Mouse (Mus musculus): ENCODE measurements around the gene Lgals8.
"Not testable (repeated sequence)": the region's sequence is repeated elsewhere in the genome, so short reads cannot be mapped to it uniquely, and the experiment has no call there.

Gene Lgals8

GRCm38 (mm10) chr13:12464844-12465243 is at the start of gene Lgals8:
Lgals8 (minus strand) TSS chr13:12464944.
- no peak for DNase-seq (ENCODE audit: low spot score in 2 of 2)

DNA sequence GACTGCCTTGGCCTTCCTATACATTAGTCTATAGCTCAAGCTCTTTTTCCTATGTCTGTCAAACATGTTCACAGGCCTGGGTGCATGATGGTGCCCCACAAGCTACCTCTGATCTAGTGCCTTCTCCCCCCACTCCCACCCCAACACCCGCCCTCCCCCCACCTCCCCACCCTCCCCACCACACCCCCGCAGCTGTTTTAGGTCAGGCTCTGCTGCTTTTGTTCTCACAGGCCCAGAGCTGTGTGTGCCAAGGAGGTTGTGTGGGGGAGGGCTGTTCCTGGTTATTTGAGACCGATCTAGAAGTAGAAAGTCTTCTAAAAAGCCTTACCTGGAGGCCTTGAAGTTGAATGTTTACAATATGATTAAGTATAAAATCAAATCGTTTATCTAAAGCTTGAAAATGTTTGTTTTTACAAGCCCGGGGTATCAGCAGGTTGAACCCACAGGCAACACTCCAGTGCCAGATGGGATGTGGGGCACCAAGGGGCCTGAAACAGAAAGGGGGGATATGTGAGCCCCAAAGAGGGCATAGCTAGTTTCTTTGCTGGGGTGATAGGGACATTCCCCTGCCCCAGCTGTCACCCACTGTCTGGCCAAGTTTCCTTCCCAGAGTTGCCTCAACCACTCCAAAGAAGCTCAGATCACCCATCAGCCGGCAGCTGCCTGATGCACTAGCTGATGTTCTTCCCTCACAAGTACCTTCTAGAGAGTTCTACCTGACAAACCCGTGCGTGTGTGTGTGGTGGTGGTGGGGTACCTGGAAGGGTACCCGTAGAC is 46.6 kb upstream of the Lgals8 start:
- DNase-seq (ENCODE audit: low spot score in 2 of 2): no peak

DNA sequence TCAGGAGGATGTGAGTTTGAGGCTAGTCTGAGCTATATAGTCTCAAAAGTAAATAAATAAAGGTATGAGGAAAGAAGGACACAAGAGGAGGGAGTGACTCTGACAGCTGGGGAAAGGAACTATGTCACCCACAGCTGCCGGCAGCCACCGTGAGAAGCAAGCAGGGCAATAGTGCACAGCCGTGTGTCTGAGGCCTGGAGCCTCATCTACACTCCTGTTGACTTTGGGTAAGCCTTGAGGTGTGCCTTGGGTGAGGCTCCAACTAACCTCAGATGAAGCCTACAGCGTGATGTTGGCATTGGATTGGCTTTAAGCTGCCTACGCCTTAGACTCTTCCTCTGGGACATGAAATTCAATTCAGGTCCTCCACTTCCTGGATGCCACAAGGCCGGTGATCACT is 45.3 kb upstream of the Lgals8 start:
- no peak for DNase-seq (ENCODE audit: low spot score in 2 of 2)

GRCm38 (mm10) chr13:12507426-12507825 is 42.7 kb upstream of the Lgals8 start:
- DNase-seq (ENCODE audit: low spot score in 2 of 2): no peak

GRCm38 (mm10) chr13:12505359-12505758 is 40.6 kb upstream of the Lgals8 start:
- no peak for DNase-seq (ENCODE audit: low spot score in 2 of 2)

DNA sequence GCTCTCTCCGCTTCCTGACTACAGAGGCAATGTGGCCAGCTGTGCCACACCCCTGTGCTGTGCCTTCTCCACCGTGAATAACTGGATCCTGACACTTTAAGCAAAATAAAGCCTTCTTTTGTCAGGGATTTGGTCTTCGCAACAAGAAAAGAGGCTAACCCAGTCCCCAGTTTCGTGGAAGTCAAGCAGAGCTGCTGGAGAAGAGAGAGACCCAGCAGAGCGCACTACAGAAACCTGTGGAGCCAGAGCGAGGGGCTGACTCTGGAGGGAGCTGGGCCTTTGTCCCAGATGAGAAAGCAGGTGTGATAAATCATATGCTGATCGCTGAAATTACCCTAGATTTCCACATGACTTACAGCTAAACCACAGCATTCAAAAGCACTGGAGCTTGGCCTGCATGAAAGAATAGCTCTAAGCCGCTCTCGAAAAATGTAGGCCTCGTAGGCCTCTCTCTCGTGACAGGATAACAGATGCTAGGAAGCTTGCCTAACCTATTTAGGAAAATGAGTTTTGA is 38.6 kb upstream of the Lgals8 start:
- no peak for DNase-seq (ENCODE audit: low spot score in 2 of 2)

- DNase-seq (ENCODE audit: low spot score in 2 of 2): no peak
Measured at GRCm38 (mm10) chr13:12502665-12503237, 38.0 kb upstream of the Lgals8 start.

DNA sequence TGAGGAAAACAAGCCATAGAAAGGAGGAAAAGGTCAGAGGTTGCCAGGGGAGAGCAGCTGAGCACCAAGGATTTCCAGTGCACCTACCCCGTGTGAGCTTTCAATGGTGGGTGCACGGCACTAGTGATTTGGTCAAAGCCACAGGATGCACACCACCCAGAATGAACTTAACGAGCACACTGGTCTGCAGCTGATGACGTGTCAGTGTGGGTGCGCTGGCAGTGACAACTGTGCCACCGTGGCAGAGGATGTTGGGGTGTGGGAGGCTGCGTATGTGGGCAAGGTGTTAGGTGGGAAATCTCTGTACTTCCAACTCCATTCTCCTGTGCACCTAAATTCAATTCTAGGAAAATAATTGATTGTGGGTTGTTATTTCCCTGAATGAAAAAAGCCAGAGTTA is 34.4 kb upstream of the Lgals8 start:
- no peak for DNase-seq (ENCODE audit: low spot score in 2 of 2)

DNA sequence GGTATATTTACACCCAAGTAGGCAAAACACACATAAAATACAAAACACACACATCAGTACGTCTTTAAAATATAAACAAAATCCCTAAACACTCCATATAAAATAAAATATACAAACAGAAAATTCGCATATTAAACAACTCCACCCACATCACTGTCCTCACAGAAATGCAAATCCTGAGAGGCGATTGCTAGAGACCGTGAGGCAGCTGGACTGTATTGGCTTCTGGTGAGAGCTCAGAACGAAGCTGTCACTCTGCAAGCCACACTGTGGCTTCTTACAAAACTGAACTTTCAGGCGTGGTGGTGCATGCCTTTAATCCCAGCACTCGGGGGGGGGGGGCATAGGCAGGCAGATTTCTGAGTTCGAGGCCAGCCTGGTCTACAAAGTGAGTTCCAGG is 33.1 kb upstream of the Lgals8 start:
- DNase-seq (ENCODE audit: low spot score in 2 of 2): no peak

DNA sequence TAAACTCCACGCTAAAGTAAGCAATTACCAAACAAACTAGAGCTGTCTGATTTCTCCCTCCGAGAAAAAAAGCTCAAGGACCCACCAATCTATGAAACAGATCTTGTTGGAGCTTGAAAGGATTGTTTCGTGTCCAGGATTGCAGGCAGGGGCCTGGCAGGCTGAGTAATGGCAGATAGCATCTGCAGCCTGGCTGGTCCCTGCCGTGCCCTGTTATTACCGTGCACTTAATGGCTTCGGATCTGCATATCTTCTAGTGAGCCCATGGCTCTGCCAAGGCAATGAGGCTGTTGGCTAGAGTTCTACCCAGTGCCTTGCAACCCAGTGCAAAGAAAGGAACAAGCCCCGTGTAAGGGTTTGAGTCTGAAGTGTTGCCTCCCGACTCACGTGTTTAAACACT is 30.0 kb upstream of the Lgals8 start:
- DNase-seq (ENCODE audit: low spot score in 2 of 2): no peak

DNA sequence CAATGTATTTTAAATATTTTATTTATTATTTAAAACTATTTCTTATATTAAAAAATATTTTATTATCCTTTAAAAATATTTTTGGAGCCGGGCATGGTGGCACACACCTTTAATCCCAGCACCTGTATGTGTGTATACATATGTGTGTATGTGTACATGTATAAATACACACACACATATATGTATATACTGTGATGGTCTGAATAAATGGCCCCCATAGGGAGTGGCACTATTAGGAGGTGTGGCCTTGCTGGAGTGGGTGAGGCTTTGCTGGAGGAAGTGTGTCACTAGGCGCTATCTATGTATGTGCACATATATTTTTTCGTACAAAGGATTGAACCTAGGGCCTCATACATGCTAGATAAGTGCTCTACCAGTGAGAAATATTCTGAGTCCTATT is 27.8 kb upstream of the Lgals8 start:
- DNase-seq (ENCODE audit: low spot score in 2 of 2): no peak

GRCm38 (mm10) chr13:12485640-12486039 is 20.9 kb upstream of the Lgals8 start:
- DNase-seq (ENCODE audit: low spot score in 2 of 2): no peak

DNA sequence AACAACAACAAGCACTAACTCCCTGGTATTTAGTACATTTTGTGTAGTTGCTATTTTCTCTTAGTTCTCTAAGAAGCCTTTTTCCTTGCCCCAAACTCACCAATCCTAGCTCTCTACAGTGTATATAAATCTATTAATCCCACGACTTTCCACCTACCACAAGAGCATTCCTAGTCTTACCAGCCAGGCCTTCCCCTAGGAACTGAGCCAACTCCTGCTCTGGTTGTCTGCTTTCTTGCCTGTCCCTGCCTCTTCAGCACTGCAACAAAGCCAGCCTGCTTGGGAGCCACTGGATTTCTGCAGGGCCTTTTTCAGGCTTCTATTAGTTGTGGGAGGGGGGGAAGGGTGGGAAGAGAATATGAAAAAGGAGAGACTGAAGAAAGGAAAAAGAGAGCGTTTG is 20.5 kb upstream of the Lgals8 start:
- no peak for DNase-seq (ENCODE audit: low spot score in 2 of 2)

- no peak for DNase-seq (ENCODE audit: low spot score in 2 of 2)
Measured at GRCm38 (mm10) chr13:12479802-12480201, 15.1 kb upstream of the Lgals8 start.

DNA sequence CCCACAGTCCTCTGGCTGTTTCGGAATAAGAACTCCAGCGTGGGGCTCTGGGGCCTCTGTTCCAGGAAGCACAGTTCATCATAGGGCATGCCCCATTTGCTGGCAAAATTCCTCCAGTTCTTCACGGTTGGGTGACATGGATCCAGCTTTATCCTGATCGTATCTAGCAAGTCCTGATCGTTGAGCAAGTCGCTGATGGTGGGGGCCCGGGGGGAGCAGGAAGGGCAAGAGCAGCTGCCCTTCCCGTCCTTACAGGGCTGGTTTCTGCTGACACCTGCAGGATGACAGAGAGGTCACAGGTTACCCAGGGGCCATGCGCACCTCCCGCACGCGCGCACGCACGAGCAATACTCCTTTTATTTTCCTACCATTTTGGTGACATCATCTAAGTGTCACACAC is 13.6 kb upstream of the Lgals8 start:
- DNase-seq (ENCODE audit: low spot score in 2 of 2): no peak

DNA sequence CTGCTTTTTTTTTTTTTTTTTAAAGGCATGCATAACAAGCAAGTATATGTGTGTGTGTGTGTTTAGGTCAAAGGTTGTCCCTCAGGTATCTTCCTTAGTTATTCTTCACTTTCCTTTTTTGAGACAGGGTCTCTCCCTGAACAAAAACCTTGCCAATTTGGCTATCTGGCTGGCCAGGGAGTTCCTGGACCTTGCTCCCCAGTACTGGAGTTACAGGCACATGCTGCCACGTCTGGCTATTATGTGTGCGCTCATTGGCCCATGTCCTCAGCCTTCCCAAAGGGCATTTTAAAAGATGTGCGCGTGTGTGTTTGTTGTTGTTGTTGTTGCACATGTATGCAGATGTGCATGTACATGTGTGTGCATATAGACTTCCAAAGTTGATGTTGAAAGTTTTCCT is 12.1 kb upstream of the Lgals8 start:
- no peak for DNase-seq (ENCODE audit: low spot score in 2 of 2)

- no peak for DNase-seq (ENCODE audit: low spot score in 2 of 2)
Measured at GRCm38 (mm10) chr13:12475239-12475638, 10.5 kb upstream of the Lgals8 start.

DNA sequence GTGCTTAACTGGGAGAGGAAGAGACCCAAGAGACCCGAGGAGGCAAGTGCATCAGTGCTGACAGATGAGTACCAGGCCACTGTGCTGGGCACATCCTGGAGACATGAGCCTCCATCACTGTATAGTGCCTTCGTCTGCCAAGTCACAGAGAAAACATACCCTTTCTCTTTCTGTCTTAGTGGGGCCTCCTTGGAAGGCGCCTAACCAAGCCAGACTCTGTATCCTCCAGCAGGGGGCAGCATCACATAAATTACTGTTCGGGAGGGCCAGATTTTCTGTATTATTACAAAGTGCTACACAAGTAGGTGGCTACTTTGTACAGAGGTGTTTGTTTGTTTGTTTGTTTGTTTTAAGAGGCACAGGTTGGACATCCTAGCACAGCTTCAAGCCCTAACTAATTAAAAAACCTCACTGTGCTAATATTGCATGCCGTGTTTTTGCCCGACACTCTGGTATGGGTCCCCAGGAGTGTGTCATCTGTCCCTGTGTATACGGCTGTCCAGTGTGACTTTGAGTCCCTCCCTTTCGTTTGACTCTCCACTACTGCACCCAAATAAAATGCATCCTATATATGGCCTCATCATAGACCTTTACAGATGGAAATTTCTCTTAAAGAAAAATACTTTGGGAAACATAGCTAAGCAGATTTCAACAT is 9.1 kb upstream of the Lgals8 start:
- DNase-seq (ENCODE audit: low spot score in 2 of 2): peak; percentile 45 to 75

DNA sequence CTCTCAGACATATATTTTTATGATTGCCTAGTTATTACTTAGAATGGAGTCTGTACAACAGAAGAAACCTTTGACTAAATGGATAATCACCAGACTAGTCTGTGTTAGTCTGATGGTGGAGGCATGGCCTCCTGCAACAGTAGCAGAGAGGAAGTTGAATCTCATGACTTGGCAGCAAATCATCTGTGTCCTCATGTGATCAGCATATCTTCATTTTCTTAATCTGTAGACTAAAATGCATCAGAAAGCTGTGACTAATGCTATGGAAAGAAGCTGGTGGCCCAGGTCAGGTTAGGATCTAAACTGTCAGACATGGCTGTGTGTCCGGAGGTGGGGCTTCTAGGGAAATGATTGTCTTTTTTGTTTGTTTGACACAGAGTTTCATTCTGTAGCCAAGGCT is 3.7 kb upstream of the Lgals8 start:
- no peak for DNase-seq (ENCODE audit: low spot score in 2 of 2)

- not testable (repeated sequence) for DNase-seq (ENCODE audit: low spot score in 2 of 2)
Measured at GRCm38 (mm10) chr13:12464159-12464558, 585 bp downstream of the Lgals8 start.

GRCm38 (mm10) chr13:12462623-12463022 is 2.1 kb downstream of the Lgals8 start:
- no peak for DNase-seq (ENCODE audit: low spot score in 2 of 2)

DNA sequence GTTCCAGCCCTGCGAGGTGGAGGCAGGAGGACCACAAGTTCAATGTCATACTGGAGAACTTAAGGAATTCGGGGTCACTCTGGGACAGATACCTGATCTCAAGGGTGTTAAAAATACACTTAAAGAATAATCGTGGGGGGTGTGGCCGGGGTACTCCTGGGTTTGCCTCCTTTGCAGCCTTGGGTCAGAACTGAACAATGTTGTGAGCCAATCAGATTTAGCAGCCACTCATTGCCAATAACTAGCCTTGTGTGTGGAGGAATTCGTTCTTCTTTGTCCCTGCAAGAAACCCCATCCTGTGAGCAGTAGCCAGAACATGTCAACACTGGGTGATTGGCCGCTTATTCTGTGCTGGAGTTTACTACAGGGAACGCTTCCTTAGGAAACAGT is 3.0 kb downstream of the Lgals8 start:
- DNase-seq (ENCODE audit: low spot score in 2 of 2): no peak

Data from frontal cortex, postnatal 14 days (tissue).